Comparison of ENCODE assay signal across 14 mouse cellular contexts in genomic region chr6:125042081-125042480, GRCm38 (mm10). TPM values are rescaled to one million over a fixed set of nuclear protein-coding genes. Genes with fewer than 3 reads are reported as not detected.
"Had no signal": no experiment of that assay in that cellular context is flagged by ENCODE, and none has a peak within 500 bp of the region (broad histone marks: within the 10 kb centered on the region; RNA-seq: fewer than 3 reads in every experiment).

No protein-coding gene starts in this region.

- ATAC-seq: intestine, embryonic 16.5 days had no signal

- H3K9ac ChIP-seq: kidney, embryonic 15.5 days; limb, embryonic 12.5 days; lung, embryonic 14.5 days; midbrain, embryonic 12.5 days; neural tube, embryonic 15.5 days had no signal

- H3K27ac ChIP-seq: kidney, embryonic 15.5 days; limb, embryonic 12.5 days; midbrain, embryonic 12.5 days; neural tube, embryonic 15.5 days had no signal

- H3K9me3 ChIP-seq: kidney, embryonic 15.5 days; limb, embryonic 12.5 days; midbrain, embryonic 12.5 days; neural tube, embryonic 15.5 days had no signal

- H3K4me2 ChIP-seq: kidney, embryonic 15.5 days; limb, embryonic 12.5 days; lung, embryonic 14.5 days; midbrain, embryonic 12.5 days; neural tube, embryonic 15.5 days had no signal

- DNase-seq: kidney, adult 2 months; kidney, postnatal 36 days; layer of hippocampus, adult 9-11 months; layer of hippocampus, postnatal 36 days; lung, embryonic 14.5 days; thymus, adult 2 months; thymus, postnatal 25 days had no signal

- H3K4me3 ChIP-seq: kidney, embryonic 15.5 days; limb, embryonic 12.5 days; midbrain, embryonic 12.5 days; neural tube, embryonic 15.5 days had no signal

- H3K27me3 ChIP-seq: kidney, embryonic 15.5 days; limb, embryonic 12.5 days; midbrain, embryonic 12.5 days; neural tube, embryonic 15.5 days had no signal

RNA-seq across cellular contexts. Expression of gene Lpar5, which starts 25.6 kb away (rescaled TPM):
- total RNA-seq: liver, adult 2 months; megakaryocyte-erythroid progenitor cell, adult 5-6 weeks had no signal

RNA-seq across cellular contexts. Expression of gene Pianp, which starts 45.6 kb away (rescaled TPM):
- total RNA-seq: liver, adult 2 months; megakaryocyte-erythroid progenitor cell, adult 5-6 weeks had no signal
